Mouse (Mus musculus) bone marrow macrophage, adult 2 months (primary cell): ENCODE measurements around the gene Btbd9.

Experiments
- CTCF ChIP-seq: IDR thresholded peaks from 2 replicates; pipeline ENCODE4 v1.5.1; 2012; ENCODE audit warnings: low read depth, mild to moderate bottlenecking, low read length, moderate library complexity
- POLR2A ChIP-seq: IDR thresholded peaks from 2 replicates; pipeline ENCODE4 v1.6.1; 2012; ENCODE audit warnings: mild to moderate bottlenecking, low read depth, low read length, borderline replicate concordance

DNA sequence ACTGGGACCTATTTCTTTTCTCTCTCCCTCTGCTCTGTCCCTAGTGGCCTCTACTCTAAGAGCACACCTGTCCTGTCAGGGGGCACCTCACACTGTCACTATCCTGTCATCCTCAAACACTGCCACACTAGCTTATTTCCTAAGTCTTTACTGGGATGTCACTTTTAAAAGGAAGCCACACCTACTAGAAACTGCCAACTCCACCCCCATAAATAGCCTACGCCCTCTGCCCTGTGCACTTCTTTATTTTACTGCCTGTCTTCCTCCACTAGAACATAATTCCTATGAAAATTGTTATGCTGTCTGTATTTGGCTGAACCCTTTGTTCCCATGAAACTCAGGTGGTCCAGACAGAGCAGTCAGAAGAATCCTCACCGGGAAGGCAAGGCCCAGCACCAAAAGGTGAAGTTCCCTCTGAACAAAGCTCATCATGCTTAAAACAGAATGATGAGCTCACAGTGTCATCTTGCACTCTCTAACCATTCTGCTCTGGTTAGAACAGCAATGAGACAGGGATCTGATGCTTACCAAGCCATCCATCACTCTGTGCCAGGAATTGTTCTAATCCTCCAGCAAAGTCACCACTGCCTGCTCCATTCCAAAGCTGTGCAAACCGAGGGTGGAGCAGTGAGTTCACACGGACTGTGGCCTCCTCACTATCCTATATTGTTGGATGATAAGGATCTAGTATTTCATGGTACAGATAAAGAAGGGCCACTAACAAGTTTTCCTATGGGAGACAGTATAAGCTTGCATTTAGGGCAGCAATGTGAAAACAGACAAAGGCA lies 91.0 kb downstream of the Btbd9 start:
- TF ChIP-seq CTCF (no peak), POLR2A (no peak)
